Mouse (Mus musculus): ENCODE data around the gene Gpc3.

- TF ChIP-seq POLR2A (IDR thresholded peaks at IDR 0.05; ENCODE audit: control insufficient read depth, extremely low read depth, insufficient read depth, low read length, poor library complexity) (no peak), CTCF (IDR thresholded peaks at IDR 0.05; ENCODE audit: borderline replicate concordance, control insufficient read depth, extremely low read depth, insufficient read depth, low read length, poor library complexity) (no peak)
Measured at GRCm38 (mm10) chrX:52446530-52446929, 167.2 kb downstream of the Gpc3 start.
